Mouse (Mus musculus) neural tube, embryonic 14.5 days (tissue): ENCODE measurements around the gene Tmem59l. TPM values are rescaled to one million over a fixed set of nuclear protein-coding genes. Genes with fewer than 3 reads are reported as not detected.

ENCODE experiments used
- polyA plus RNA-seq: library from polyadenylated mRNA; unstranded; fragments of >200 nt; fragmentation: Nextera tagmentation; extraction: Ambion mirVana; gene quantifications from 2 replicates; pipeline ENCODE4 v1.2.1, GENCODE M21; 2014

The Tmem59l gene
- polyA plus RNA-seq, 1 experiment from 2014 or later, result 200 TPM

Other genes with a start within 250 kb of the Tmem59l start
- 16.8 and 25.5 TPM in 2 replicates for gene Homer3, start 204.5 kb downstream of the Tmem59l start, polyA plus RNA-seq
- 44.5 and 45.9 TPM in 2 replicates for gene Ddx49, start 184.9 kb downstream of the Tmem59l start, polyA plus RNA-seq
- 285 and 327 TPM in 2 replicates for gene Cope, start 184.8 kb downstream of the Tmem59l start, polyA plus RNA-seq
- gene Cers1, start 171.6 kb downstream of the Tmem59l start, polyA plus RNA-seq, result 33.4 and 42.9 TPM in 2 replicates
- gene Gdf1, start 157.5 kb downstream of the Tmem59l start, polyA plus RNA-seq, result 2.1 and 7.5 TPM in 2 replicates
- 14.4 and 15.0 TPM in 2 replicates for gene Upf1, start 134.1 kb downstream of the Tmem59l start, polyA plus RNA-seq
- 0.20 and 0.41 TPM in 2 replicates for gene Comp, start 113.8 kb downstream of the Tmem59l start, polyA plus RNA-seq
- gene Crtc1, start 47.8 kb downstream of the Tmem59l start, polyA plus RNA-seq, result 48.2 and 55.9 TPM in 2 replicates
- gene Klhl26, start 10.4 kb downstream of the Tmem59l start, polyA plus RNA-seq, result 29.4 and 30.1 TPM in 2 replicates
- 5.3 and 10.0 TPM in 2 replicates for gene Crlf1, start 5.8 kb upstream of the Tmem59l start, polyA plus RNA-seq
- gene Rex1bd, start 19.4 kb upstream of the Tmem59l start, polyA plus RNA-seq, result 152 and 172 TPM in 2 replicates
- 734 and 750 TPM in 2 replicates for gene Uba52, start 23.4 kb upstream of the Tmem59l start, polyA plus RNA-seq
- gene Fkbp8, start 40.4 kb upstream of the Tmem59l start, polyA plus RNA-seq, result 303 and 336 TPM in 2 replicates
- gene Kxd1, start 40.6 kb upstream of the Tmem59l start, polyA plus RNA-seq, result 50.2 and 51.9 TPM in 2 replicates
- gene Ell, start 52.1 kb upstream of the Tmem59l start, polyA plus RNA-seq, result 16.7 and 17.8 TPM in 2 replicates
- gene Isyna1, start 107.0 kb upstream of the Tmem59l start, polyA plus RNA-seq, result 65.5 and 73.3 TPM in 2 replicates
- 163 and 240 TPM in 2 replicates for gene Ssbp4, start 121.5 kb upstream of the Tmem59l start, polyA plus RNA-seq
- gene Lrrc25, start 128.8 kb upstream of the Tmem59l start, polyA plus RNA-seq, result 0.20 and 1.8 TPM in 2 replicates
- 0.54 TPM in 1 of 2 replicates, not detected in the other for gene Gdf15, start 145.1 kb upstream of the Tmem59l start, polyA plus RNA-seq
- 74.5 and 85.2 TPM in 2 replicates for gene Pgpep1, start 173.0 kb upstream of the Tmem59l start, polyA plus RNA-seq
- gene Lsm4, start 185.9 kb upstream of the Tmem59l start, polyA plus RNA-seq, result 193 and 194 TPM in 2 replicates
- 115 and 119 TPM in 2 replicates for gene Jund, start 211.6 kb upstream of the Tmem59l start, polyA plus RNA-seq
- gene Iqcn, start 216.1 kb upstream of the Tmem59l start, polyA plus RNA-seq, result 0.13 TPM in 1 of 2 replicates, not detected in the other
- not detected in 2 replicates for gene Gm3336, start 231.2 kb upstream of the Tmem59l start, polyA plus RNA-seq
- gene Pde4c, start 236.4 kb upstream of the Tmem59l start, polyA plus RNA-seq, result 0.10 and 0.27 TPM in 2 replicates